Mouse (Mus musculus): Measurements from ENCODE around the gene Gm14685. TPM values are rescaled to one million over a fixed set of nuclear protein-coding genes. Genes with fewer than 3 reads are reported as not detected.
"Not testable (repeated sequence)": the region's sequence is repeated elsewhere in the genome, so short reads cannot be mapped to it uniquely, and the experiment has no call there.

Gene Gm14685
- total RNA-seq (2021): not detected
- long read RNA-seq, experiment 1: 0 reads
- long read RNA-seq, experiment 2: 0 reads

GRCm38 (mm10) chrX:73116747-73117146, at the start of gene Gm14685:
Gm14685 (plus strand) TSS chrX:73117047.
- DNase-seq; intact Hi-C loops (cut with DNase I): not testable (repeated sequence)

DNA sequence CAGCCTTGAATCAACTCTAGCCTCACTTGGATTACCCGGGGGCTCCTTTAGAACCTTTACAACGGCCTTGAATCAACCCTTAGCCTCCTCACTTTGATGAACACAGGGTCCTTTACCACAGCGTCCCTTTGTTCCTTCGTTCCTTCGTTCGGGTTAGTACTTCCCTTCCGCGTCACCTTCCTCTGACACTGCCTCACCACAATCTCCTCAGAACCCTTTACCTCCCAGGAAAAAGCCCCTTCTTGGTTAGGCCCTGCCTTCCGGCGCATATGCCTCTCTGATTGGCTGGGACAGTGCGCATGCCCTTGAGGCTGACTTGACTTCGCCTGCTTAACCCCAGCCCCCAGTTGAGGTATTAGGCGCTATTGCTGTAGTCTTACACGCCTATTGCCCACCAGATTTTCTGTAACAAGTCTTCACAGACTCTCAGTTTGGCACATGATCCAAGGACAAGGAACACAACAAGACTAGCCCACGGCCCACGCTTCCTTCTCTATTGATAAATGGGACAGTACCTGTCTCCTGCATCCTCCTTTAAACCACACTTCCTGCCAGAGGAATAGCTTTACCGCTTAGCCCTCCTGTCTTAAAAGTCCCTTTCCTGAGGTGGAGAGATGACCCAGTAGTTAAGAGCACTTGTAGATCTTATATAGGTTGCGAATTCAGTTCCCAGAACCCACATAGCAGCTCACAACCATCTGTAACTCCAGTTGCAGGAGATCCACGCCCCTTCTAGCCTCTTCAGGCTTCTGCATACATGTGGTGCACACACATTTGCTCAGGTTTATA, 34.4 kb upstream of the Gm14685 start, which contains the start of gene Xlr4a:
Xlr4a (minus strand) TSS at position 212 of the 789 bp plus-strand sequence.
- not testable (repeated sequence) for DNase-seq

DNA sequence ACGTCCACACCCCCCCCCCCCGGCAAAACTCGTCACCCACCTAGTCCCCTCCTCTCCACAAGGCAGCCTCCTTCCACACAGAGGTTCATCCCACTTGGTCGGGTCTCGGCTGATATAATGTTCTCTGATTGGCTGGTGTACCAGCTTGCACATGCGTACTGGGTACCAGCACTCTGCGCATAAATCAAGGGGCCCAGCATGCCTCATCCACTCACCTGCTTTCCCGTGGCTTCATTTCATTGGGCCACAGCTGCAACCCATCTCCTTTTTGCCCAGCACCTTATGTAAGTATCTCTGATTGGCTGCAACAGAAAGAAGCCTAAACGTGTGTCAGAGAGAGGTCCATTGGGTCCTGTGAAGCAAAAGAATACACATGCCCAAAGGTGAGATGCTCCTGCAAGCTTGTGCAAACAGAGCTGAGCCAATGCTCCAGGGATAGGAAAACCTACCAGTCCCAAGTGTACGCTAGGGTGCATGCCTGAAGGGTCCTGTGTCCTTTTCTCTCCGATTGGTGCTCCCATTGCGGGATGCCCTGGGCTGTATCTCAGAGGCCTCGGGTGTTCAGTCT, 19.8 kb upstream of the Gm14685 start, which contains the start of gene Xlr3a:
Xlr3a (minus strand) TSS at position 155 of the 568 bp plus-strand sequence.
- not testable (repeated sequence) for DNase-seq

More for the DNA sequence above, 34.4 kb upstream of the Gm14685 start, which contains the start of gene Xlr4a:
- intact Hi-C loops (cut with DNase I): not testable (repeated sequence)

DNA sequence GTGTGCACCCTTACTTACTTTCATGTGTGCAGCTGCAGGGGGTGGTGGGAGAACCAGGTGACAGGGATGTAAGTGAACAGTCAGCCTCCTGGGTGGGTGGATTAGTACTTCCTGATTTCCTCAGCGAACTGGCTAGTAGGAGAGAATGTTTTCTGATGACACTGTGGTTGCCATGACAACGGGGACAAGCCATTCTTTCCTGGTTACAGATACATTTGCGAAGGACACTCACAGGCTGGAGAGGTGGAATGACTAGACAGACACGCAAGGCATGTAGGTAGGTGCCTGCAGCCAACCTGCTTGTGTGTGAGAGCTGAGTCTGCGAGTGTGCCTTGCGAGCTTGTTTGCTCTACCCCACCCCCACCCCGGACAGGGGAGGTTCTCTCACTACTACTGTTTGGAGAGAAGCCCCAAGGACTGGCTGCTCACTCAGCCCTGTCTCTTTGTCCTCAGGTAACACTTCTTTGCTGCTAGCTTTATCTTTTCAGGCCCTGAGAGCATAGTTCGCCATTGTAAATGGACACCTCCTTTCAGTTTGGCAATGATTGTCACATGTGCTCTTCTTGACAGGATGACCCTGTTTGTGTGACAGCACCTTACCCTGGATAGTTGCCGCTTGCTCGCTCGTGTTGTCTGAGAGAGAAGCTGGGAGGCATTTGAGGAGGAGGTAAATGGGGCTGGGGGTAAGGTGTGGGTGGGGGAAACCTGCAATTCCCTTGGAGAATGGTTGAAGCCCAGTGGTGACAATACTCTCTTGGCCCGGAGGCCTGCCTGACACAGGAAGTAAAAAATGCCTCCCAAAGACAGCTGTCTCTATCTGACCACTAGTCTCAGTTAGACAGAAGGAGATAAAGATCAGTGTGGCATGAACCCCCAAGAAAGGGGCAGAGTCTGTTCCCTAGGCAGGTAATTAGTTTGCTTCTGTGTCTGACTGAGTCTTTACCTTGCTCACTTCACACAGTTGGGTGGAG, 6.3 kb downstream of the Gm14685 start:
- intact Hi-C loops (cut with DNase I); DNase-seq: not testable (repeated sequence)

More for the DNA sequence above, 19.8 kb upstream of the Gm14685 start, which contains the start of gene Xlr3a:
- intact Hi-C loops (cut with DNase I): not testable (repeated sequence)

DNA sequence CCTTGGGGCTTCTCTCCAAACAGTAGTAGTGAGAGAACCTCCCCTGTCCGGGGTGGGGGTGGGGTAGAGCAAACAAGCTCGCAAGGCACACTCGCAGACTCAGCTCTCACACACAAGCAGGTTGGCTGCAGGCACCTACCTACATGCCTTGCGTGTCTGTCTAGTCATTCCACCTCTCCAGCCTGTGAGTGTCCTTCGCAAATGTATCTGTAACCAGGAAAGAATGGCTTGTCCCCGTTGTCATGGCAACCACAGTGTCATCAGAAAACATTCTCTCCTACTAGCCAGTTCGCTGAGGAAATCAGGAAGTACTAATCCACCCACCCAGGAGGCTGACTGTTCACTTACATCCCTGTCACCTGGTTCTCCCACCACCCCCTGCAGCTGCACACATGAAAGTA, 26.4 kb downstream of the Gm14685 start:
- DNase-seq; intact Hi-C loops (cut with DNase I): not testable (repeated sequence)

DNA sequence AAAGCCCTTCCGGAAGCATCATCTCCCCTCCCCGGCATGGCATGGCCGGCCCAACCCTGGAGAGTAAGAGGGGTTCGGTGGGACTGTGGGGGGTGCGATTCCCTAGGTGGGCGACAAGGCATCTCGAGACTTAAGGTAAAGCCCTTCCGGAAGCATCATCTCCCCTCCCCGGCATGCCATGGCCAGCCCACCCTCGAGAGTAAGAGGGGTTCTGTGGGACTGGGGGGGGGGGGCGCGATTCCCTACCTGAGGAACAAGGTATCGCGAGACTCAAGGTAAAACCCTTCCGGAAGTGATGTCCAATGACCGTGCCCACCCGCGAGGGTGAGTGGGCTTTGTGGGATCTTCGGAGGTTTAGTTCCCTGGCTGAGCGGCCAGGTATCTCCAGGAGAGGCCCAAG, 31.6 kb downstream of the Gm14685 start, which contains the start of gene Xlr5b:
Xlr5b (plus strand) TSS at position 301 of the 400 bp plus-strand sequence.
- intact Hi-C loops (cut with DNase I); DNase-seq: not testable (repeated sequence)

DNA sequence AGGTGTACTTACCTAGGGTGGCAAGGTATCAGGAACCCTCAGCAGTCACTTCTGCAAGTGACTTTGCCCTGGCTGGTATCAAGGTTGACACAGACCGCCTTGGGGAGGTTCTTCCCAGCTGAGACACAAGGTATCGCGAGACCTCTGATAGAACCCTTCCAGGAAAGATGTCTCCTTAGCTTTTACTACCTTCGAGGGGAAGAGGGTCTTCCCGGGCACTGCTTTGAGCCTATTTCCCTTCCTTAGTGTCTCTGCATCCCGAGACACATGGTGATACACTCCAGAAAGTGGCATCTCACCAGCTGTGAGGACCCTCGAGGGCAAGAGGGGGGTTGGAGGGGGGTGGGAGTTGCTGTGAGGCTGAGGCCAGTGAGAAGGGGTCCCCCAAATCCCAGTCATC, 32.5 kb downstream of the Gm14685 start, which contains the start of gene DXBay18:
DXBay18 (minus strand) TSS at position 101 of the 400 bp plus-strand sequence.
- DNase-seq; intact Hi-C loops (cut with DNase I): not testable (repeated sequence)

- DNase-seq; intact Hi-C loops (cut with DNase I): not testable (repeated sequence)
Measured at GRCm38 (mm10) chrX:73176889-73177288, 60.0 kb downstream of the Gm14685 start, which contains the start of gene Spin2d. Spin2d (minus strand) TSS chrX:73176989.

Other genes with a start within 250 kb of the Gm14685 start
- gene Cetn2, start 198.6 kb upstream of the Gm14685 start, total RNA-seq (2021): 10 to 100 TPM; 26.4 to 33.1 TPM
- gene Nsdhl, start 198.5 kb upstream of the Gm14685 start, total RNA-seq (2021): 1 to 10 TPM; 5.5 to 7.9 TPM
- gene Zfp185, start 129.7 kb upstream of the Gm14685 start, total RNA-seq (2021): 1 to 10 TPM; 1.8 to 2.1 TPM
- under 1 TPM in 1 of 2 experiments, not detected in 1; 0.24 TPM for gene Pnma5, start 79.9 kb upstream of the Gm14685 start, total RNA-seq (2021)
- not detected for gene Pnma3, start 52.3 kb upstream of the Gm14685 start, total RNA-seq (2021)
- gene Xlr4a, start 34.6 kb upstream of the Gm14685 start, total RNA-seq (2021): 1 to 10 TPM in 1 of 2 experiments, not detected in 1; 2.7 TPM
- gene Xlr3a, start 20.0 kb upstream of the Gm14685 start, total RNA-seq (2021): 1 to 10 TPM in 1 of 2 experiments, not detected in 1; 1.1 TPM
- gene Xlr5b, start 31.7 kb downstream of the Gm14685 start, total RNA-seq (2021): not detected
- gene DXBay18, start 32.4 kb downstream of the Gm14685 start, total RNA-seq (2021): not detected
- not detected for gene Spin2d, start 59.9 kb downstream of the Gm14685 start, total RNA-seq (2021)
- 1 to 10 TPM in 1 of 2 experiments, under 1 TPM in 1; 0.19 to 3.5 TPM for gene Xlr3b, start 75.2 kb downstream of the Gm14685 start, total RNA-seq (2021)
- gene Xlr4b, start 97.3 kb downstream of the Gm14685 start, total RNA-seq (2021): 1 to 10 TPM in 1 of 2 experiments, under 1 TPM in 1; 0.36 to 1.4 TPM
- 1 to 10 TPM; 6.3 to 6.4 TPM for gene F8a, start 111.2 kb downstream of the Gm14685 start, total RNA-seq (2021)
- gene Xlr4c, start 126.1 kb downstream of the Gm14685 start, total RNA-seq (2021): 1 to 10 TPM in 1 of 2 experiments, not detected in 1; 1.2 TPM
- gene Xlr3c, start 148.3 kb downstream of the Gm14685 start, total RNA-seq (2021): not detected
- gene Xlr5a, start 175.9 kb downstream of the Gm14685 start, total RNA-seq (2021): not detected
- not detected for gene Xlr5c, start 175.9 kb downstream of the Gm14685 start, total RNA-seq (2021)
- not detected for gene Gm45015, start 219.8 kb downstream of the Gm14685 start, total RNA-seq (2021)
- 1 to 10 TPM; 4.8 to 5.7 TPM for gene Zfp275, start 225.6 kb downstream of the Gm14685 start, total RNA-seq (2021)